Mouse (Mus musculus): ENCODE data around the gene Clic4. TPM values are rescaled to one million over a fixed set of nuclear protein-coding genes. Genes with fewer than 3 reads are reported as not detected.

Gene Clic4
- total RNA-seq, 2 experiments from 2014 or later = 31.0 to 31.6 TPM

DNA sequence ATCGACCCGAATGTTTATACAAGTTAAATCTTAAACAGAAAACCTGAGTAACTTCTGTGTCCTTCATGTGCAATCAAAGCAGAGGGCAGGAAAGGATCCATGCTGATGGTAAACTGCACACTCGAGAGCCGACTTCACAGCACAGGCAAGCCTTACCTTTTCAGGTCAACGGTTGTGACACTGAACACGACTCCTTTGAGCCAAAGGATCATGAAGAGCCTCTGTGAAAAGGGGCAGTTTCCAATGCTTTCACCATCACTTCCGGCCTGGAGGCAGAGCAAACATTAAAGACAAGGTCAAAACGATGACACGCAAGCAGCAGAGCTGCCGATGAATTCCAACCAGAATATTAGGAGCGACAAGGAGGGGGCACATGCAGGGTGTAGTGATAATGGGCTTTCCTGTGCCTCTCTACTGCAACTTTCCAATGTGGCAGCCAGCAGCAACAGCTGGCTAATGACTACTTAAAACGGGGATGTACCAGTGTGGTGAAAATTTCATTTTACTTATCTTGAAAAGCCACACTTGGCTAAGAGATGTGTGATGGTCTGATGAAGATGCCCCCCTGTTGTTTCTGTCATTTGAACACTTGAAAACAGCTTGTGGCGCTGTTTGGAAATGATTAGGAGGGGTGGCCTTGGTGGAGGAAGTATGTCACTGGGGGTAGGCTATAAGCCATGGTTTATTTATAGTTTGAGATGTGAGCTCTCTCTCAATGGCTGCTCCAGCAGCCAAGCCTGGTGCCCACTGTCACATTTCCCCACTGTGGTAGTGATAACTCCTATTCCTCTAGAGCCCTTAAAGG is 33.7 kb downstream of the Clic4 start:
- DNase-seq (ENCODE audit: low spot score in 2 of 2) = no peak

GRCm38 (mm10) chr4:135236658-135237057 is 36.0 kb downstream of the Clic4 start:
- DNase-seq (ENCODE audit: low spot score in 2 of 2) = no peak

- DNase-seq (ENCODE audit: low spot score in 2 of 2) = no peak
Observed at GRCm38 (mm10) chr4:135235546-135235945, 37.1 kb downstream of the Clic4 start.

DNA sequence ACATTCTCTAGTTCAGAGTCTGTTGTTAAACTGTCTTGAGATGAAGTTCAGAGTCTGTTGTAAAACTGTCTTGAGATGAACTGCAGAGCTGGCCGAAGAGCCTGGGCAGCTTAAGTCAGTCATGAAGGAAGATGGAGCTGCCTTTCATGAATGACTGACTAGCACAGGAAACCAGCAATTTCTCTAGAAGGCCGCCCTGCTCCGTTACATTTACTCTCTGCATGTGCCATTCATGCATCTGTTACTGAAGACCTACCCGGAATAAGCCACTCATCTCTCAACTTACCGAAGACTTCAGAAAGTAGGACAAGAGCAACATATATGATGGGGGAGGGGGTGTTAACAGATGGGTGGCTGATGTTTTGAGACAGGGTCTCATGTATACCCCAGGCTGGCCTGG is 40.1 kb downstream of the Clic4 start:
- DNase-seq (ENCODE audit: low spot score in 2 of 2) = no peak

GRCm38 (mm10) chr4:135231543-135231942 is 41.1 kb downstream of the Clic4 start:
- DNase-seq (ENCODE audit: low spot score in 2 of 2) = no peak

DNA sequence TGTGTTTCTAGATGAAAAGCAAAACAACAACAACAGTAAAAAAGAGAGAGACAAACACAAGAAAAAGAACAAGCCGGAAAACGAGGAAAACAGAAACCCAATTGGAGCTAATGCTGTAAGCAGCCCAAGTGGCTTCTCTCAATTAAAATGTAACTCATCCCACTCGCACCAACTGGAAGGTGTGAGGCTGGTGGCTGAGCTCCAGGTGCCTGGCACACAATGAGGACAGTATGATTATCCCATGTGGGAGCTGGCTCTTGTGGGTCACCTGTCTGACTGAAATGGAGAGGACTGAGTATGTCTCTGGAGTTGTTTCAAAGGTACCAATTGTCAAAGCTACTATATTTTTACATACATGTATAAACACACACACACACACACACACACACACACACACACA is 41.5 kb downstream of the Clic4 start:
- peak; percentile 26 to 30 for DNase-seq (ENCODE audit: low spot score in 2 of 2)

GRCm38 (mm10) chr4:135230661-135231060 is 42.0 kb downstream of the Clic4 start:
- no peak for DNase-seq (ENCODE audit: low spot score in 2 of 2)

GRCm38 (mm10) chr4:135229871-135230270 is 42.7 kb downstream of the Clic4 start:
- DNase-seq (ENCODE audit: low spot score in 2 of 2) = no peak

- no peak for DNase-seq (ENCODE audit: low spot score in 2 of 2)
Observed at GRCm38 (mm10) chr4:135228136-135228535, 44.5 kb downstream of the Clic4 start.

- DNase-seq (ENCODE audit: low spot score in 2 of 2) = no peak
Observed at GRCm38 (mm10) chr4:135226008-135226667, 46.5 kb downstream of the Clic4 start.

DNA sequence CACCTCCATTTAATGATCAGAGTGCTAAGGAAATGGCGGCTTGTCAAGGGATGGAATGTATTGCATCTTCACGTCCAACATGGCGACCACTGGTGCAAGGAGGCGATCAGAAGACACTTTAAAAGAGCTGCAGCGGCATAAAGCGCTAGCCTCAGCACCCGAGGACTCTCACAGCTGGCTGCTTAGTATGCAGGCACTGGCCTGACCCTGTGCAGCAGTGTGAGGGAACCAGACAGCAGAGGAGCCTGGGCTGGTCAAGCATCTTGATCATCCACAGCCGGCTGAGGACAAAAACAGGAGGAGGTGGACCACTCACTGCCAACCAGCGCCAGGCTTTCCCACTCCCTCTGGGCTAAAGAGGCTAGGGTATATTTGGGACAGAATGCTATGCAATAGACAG is 48.8 kb downstream of the Clic4 start:
- DNase-seq (ENCODE audit: low spot score in 2 of 2) = peak; percentile 25 to 28

GRCm38 (mm10) chr4:135221632-135222407 is 50.8 kb downstream of the Clic4 start:
- no peak for DNase-seq (ENCODE audit: low spot score in 2 of 2)

DNA sequence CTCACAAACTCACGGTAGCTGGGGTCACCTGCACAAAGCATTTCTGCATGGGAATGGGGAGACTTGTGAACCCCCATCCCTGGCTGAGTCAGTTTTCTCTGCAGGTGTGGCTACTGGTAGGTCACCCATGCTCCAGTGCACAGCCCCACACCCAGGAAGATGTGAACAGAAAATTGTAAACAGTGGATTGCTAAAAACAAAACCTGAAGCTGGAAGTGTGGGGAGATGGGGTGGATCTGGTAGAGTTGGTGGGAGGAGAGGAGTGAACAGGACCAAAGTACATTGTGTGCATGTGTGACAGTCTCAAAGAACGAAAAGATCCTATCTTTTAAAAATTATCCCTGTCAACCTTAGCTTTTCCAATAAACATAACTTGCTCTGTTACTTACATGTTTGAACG is 52.0 kb downstream of the Clic4 start:
- no peak for DNase-seq (ENCODE audit: low spot score in 2 of 2)

DNA sequence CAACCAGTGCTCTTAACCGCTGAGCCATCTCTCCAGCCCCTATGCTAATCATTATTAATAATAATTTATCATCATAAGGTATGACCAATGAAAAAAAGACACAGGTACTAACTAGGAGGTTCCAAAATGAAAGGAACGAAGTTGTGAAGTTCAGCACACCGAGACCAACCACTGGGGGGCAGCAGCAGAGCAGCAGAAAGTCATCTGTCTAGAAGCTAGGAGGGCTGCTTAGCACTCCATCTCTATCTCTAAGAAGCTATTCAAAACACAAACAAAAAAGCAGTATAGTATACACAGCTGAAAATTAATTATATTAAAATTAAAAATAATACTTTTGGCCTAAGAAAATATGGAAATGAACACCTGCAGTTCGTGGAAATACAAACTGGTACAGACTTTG is 53.0 kb downstream of the Clic4 start:
- peak; percentile 84 to 86 for DNase-seq (ENCODE audit: low spot score in 2 of 2)

GRCm38 (mm10) chr4:135209846-135210245 is 62.8 kb downstream of the Clic4 start:
- DNase-seq (ENCODE audit: low spot score in 2 of 2) = no peak

GRCm38 (mm10) chr4:135205711-135206600 is 66.7 kb downstream of the Clic4 start:
- peak; percentile 85 to 90 for DNase-seq (ENCODE audit: low spot score in 2 of 2)

DNA sequence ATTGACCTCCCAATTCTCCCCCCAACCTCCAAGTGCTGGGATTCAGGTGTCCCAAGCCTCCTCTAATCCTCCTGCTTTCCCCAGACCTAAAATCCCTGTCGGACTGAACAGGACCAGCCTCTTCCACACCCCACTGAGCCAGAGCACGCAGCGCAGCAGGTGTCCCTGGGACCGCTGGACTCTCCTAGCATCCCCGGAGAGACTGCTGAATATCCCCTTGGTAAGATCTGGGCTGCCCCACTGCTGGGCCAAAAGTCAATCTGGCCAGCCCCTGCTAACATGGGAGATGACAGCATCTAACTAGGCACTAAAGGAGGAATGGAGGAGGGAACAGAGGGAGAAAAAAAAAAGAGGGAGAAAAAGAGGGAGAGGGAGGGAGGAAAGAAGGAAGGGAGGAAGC is 67.4 kb downstream of the Clic4 start:
- DNase-seq (ENCODE audit: low spot score in 2 of 2) = no peak

GRCm38 (mm10) chr4:135204666-135205065 is 67.9 kb downstream of the Clic4 start:
- DNase-seq (ENCODE audit: low spot score in 2 of 2) = no peak

GRCm38 (mm10) chr4:135203806-135204560 is 68.6 kb downstream of the Clic4 start:
- no peak for DNase-seq (ENCODE audit: low spot score in 2 of 2)

DNA sequence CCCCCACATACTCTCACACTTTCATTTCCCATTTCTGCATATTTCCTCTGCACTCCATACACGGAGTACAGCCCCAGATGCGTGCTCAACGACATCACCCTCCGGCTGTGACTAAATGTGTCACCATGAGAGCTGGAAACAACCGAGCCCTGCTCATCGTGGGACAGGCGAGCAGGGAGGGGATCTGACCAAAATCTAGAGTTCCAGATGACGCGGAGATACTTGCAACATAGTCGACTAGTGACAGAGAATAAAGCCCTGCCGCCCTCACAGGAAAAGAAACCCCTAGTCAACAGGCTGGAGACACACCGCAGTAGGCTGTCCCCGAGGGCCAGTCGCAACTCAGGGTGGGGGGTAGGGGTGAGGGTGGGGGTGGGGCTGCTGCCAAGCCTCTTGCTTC is 69.3 kb downstream of the Clic4 start:
- no peak for DNase-seq (ENCODE audit: low spot score in 2 of 2)
